Mouse (Mus musculus) liver, adult 2 months (tissue): ENCODE measurements at regions not wholly inside any gene's neighbourhood (a gene's known extent, or its start where the extent isn't known, plus 50 kb on each side); places are given as distances from the start of the nearest gene placed in this dataset.

ENCODE experiments used
- CTCF ChIP-seq: fragments of 200-500 bp; IDR thresholded peaks from 2 replicates; pipeline ENCODE4 v1.5.1; 2011; ENCODE audit warnings: low read depth, low read length, control low read depth
- POLR2A ChIP-seq: fragments of 200-500 bp; IDR thresholded peaks from 2 replicates; pipeline ENCODE4 v1.6.1; 2011; ENCODE audit warnings: low read length, control low read depth; ENCODE audit not compliant: insufficient read depth; ENCODE audit errors: extremely low read depth

DNA sequence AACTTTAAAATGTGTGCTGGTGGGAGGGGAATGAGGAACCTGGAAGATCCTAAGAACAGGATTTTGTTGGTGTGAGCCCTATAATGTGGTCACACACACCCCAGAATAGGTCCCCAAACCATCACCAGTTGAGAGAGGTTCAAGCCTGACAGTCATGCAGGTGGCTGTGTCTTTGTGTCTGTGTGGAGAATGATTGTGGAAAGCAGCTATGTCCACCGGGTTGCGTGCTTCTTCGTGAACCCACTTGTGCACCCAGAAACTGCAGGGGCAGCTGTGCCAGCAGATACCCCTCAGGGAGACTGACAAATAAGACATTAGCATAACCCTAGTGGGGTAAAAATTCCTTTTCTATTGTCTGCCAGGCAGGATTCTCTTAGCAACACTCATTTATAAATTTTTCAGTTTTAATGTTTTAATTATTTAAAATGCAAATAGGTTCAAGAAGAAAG, 266.8 kb upstream of the Irx4 start:
- no peak for TF ChIP-seq CTCF
- TF ChIP-seq POLR2A = no peak
